Mouse (Mus musculus) adrenal gland, adult (tissue): Measurements from ENCODE around the gene Mysm1.

ENCODE experiments used
- DNase-seq, 2 experiments: peaks; one replicate each; pipeline ENCODE4 v3.0.0; 2022 to 2023; ENCODE audit warnings: low spot score in 1 of 2; ENCODE audit not compliant: inconsistent age in 2 of 2

Mysm1 gene

GRCm38 (mm10) chr4:94952773-94953172 lies 26.1 kb downstream of the Mysm1 start:
- DNase-seq, result no peak

GRCm38 (mm10) chr4:94941221-94941855 lies 37.6 kb downstream of the Mysm1 start:
- no peak for DNase-seq

- DNase-seq, result no peak
These were observed 50.2 kb downstream of the Mysm1 start, which contains the start of gene Eqtn for GRCm38 (mm10) chr4:94928743-94929142. TSS of gene Eqtn (minus strand) at chr4:94928843.

GRCm38 (mm10) chr4:94901780-94902179 lies 77.1 kb downstream of the Mysm1 start:
- DNase-seq, result peak in 1 of 2 experiments; percentile 17

- peak in 1 of 2 experiments; percentile 60 for DNase-seq
These were observed 78.2 kb downstream of the Mysm1 start for GRCm38 (mm10) chr4:94900744-94901143.
